Mouse (Mus musculus) hindbrain, embryonic 13.5 days (tissue): ENCODE results near the gene Rnf141. TPM values are rescaled to one million over a fixed set of nuclear protein-coding genes. Genes with fewer than 3 reads are reported as not detected.

ENCODE experiments used
- ATAC-seq: fragments of 200-750 bp; cut with Nextera tagmentation; 2 replicates; pipeline ENCODE4 v1.8.0; 2017; ENCODE audit warnings: moderate TSS enrichment; ENCODE audit not compliant: low FRiP score
- H3K27ac ChIP-seq: fragments of 300-500 bp; sonication (generic); 2 replicates; pipeline ENCODE4 v1.5.1; 2015; ENCODE audit warnings: inconsistent platforms, mild to moderate bottlenecking, moderate library complexity
- H3K27me3 ChIP-seq: fragments of 300-500 bp; sonication (generic); 2 replicates; pipeline ENCODE4 v1.6.1; 2015; ENCODE audit warnings: mild to moderate bottlenecking, inconsistent platforms
- H3K36me3 ChIP-seq: fragments of 300-500 bp; sonication (generic); 2 replicates; pipeline ENCODE4 v1.6.1; 2015; ENCODE audit warnings: mild to moderate bottlenecking, inconsistent platforms
- H3K4me1 ChIP-seq: fragments of 300-500 bp; sonication (generic); replicated peaks from 2 replicates; pipeline ENCODE4 v1.6.1; 2015; ENCODE audit warnings: inconsistent platforms
- H3K4me2 ChIP-seq: fragments of 300-500 bp; sonication (generic); 2 replicates; pipeline ENCODE4 v1.6.1; 2015; ENCODE audit warnings: inconsistent platforms, mild to moderate bottlenecking, moderate library complexity
- H3K4me3 ChIP-seq: fragments of 300-500 bp; sonication (generic); 2 replicates; pipeline ENCODE4 v1.5.1; 2015; ENCODE audit warnings: mild to moderate bottlenecking, inconsistent platforms
- H3K9ac ChIP-seq: fragments of 300-500 bp; sonication (generic); 2 replicates; pipeline ENCODE4 v1.6.1; 2015; ENCODE audit warnings: mild to moderate bottlenecking, inconsistent platforms
- H3K9me3 ChIP-seq: fragments of 300-500 bp; sonication (generic); 2 replicates; pipeline ENCODE4 v1.6.1; 2016; ENCODE audit warnings: inconsistent platforms
- WGBS: fragments of 180-500 bp; shearing (Covaris S2); methylation state at CpG from one replicate; pipeline ENCODE4 v1.1.7; 2015; 5-methylcytosine and 5-hydroxymethylcytosine counted together
- polyA plus RNA-seq: library from polyadenylated mRNA; unstranded; fragments of >200 nt; fragmentation: Nextera tagmentation; extraction: Ambion mirVana; gene quantifications from 2 replicates; pipeline ENCODE4 v1.2.1, GENCODE M21; 2015

Rnf141 gene
- polyA plus RNA-seq, 1 experiment from 2014 or later: 31.2 TPM

- H3K36me3 ChIP-seq: peaks cover 35% of the 10 kb centered on the region
- no peak overlapping the region for H3K4me3 ChIP-seq
- H3K27ac ChIP-seq: no peak overlapping the region
- 86% methylated on average over 4 of the region's 4 CpGs for WGBS
- H3K9me3 ChIP-seq: no peaks in the 10 kb centered on the region
- no peak for ATAC-seq
- no peak overlapping the region for H3K4me2 ChIP-seq
- H3K9ac ChIP-seq: no peak overlapping the region
- H3K27me3 ChIP-seq: no peaks in the 10 kb centered on the region
- peaks cover 5% of the 10 kb centered on the region for H3K4me1 ChIP-seq
Measured at GRCm38 (mm10) chr7:110823593-110823992, 20.7 kb downstream of the Rnf141 start.

DNA sequence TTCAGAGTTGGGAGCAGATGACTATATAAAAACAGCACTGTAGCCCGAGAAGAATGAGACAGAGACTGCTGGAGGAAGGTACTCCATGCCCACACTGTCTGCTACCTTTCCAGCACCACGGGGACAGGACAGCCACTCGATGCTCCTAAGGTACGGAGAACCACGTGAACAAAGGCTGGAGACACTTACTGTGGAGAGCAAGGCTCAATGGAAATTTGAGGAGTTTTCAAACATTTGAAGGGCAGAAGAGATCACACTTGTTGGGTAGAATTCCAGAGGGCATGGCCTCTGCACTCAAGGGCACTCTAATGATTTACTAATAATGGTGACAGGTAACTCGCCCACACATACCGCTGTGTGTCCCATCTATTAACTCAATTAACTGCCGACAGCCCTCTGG lies 21.2 kb downstream of the Rnf141 start:
- ATAC-seq: no peak
- 91% methylated on average over 8 of the region's 8 CpGs for WGBS

GRCm38 (mm10) chr7:110822055-110822454 lies 22.2 kb downstream of the Rnf141 start:
- Histone ChIP-seq H3K4me2 (no peak overlapping the region), H3K4me1 (peaks cover 5% of the 10 kb centered on the region), H3K36me3 (peaks cover 25% of the 10 kb centered on the region), H3K27ac (no peak overlapping the region), H3K9ac (no peak overlapping the region), H3K9me3 (no peaks in the 10 kb centered on the region), H3K27me3 (no peaks in the 10 kb centered on the region), H3K4me3 (no peak overlapping the region)
- 72% methylated on average over 4 of the region's 4 CpGs for WGBS
- ATAC-seq: no peak

More for the DNA sequence above, 21.2 kb downstream of the Rnf141 start:
- Histone ChIP-seq H3K4me2 (no peak overlapping the region), H3K9ac (no peak overlapping the region), H3K9me3 (no peaks in the 10 kb centered on the region), H3K27me3 (no peaks in the 10 kb centered on the region), H3K4me1 (peaks cover 5% of the 10 kb centered on the region), H3K4me3 (no peak overlapping the region), H3K36me3 (peaks cover 30% of the 10 kb centered on the region), H3K27ac (no peak overlapping the region)

GRCm38 (mm10) chr7:110821653-110822052 lies 22.6 kb downstream of the Rnf141 start:
- WGBS: 65% methylated on average over 3 of the region's 3 CpGs
- Histone ChIP-seq H3K4me1 (peaks cover 5% of the 10 kb centered on the region), H3K27me3 (no peaks in the 10 kb centered on the region), H3K9ac (no peak overlapping the region), H3K9me3 (no peaks in the 10 kb centered on the region), H3K4me3 (no peak overlapping the region), H3K4me2 (no peak overlapping the region), H3K27ac (no peak overlapping the region), H3K36me3 (peaks cover 25% of the 10 kb centered on the region)
- ATAC-seq: no peak

GRCm38 (mm10) chr7:110821068-110821467 lies 23.2 kb downstream of the Rnf141 start:
- 0 out of 2 replicates have a peak, but pooled peaks have one; percentile 46 for ATAC-seq
- no peak overlapping the region for H3K9ac ChIP-seq
- peaks cover 25% of the 10 kb centered on the region for H3K36me3 ChIP-seq
- H3K4me2 ChIP-seq: no peak overlapping the region
- H3K27me3 ChIP-seq: no peaks in the 10 kb centered on the region
- H3K4me1 ChIP-seq: peaks cover 5% of the 10 kb centered on the region
- 21% methylated on average over 5 of the region's 5 CpGs for WGBS
- H3K4me3 ChIP-seq: no peak overlapping the region
- H3K9me3 ChIP-seq: no peaks in the 10 kb centered on the region
- H3K27ac ChIP-seq: no peak overlapping the region

- peaks cover 5% of the 10 kb centered on the region for H3K4me1 ChIP-seq
- WGBS: 87% methylated on average over 11 of the region's 11 CpGs
- no peak overlapping the region for H3K4me2 ChIP-seq
- no peaks in the 10 kb centered on the region for H3K9me3 ChIP-seq
- H3K4me3 ChIP-seq: no peak overlapping the region
- H3K27ac ChIP-seq: no peak overlapping the region
- no peaks in the 10 kb centered on the region for H3K27me3 ChIP-seq
- no peak for ATAC-seq
- H3K9ac ChIP-seq: no peak overlapping the region
- peaks cover 15% of the 10 kb centered on the region for H3K36me3 ChIP-seq
Measured at GRCm38 (mm10) chr7:110818787-110819350, 25.4 kb downstream of the Rnf141 start.

- H3K4me2 ChIP-seq: no peak overlapping the region
- H3K27ac ChIP-seq: no peak overlapping the region
- 85% methylated on average over 6 of the region's 6 CpGs for WGBS
- no peak for ATAC-seq
- no peaks in the 10 kb centered on the region for H3K27me3 ChIP-seq
- no peak overlapping the region for H3K4me3 ChIP-seq
- peaks cover 5% of the 10 kb centered on the region for H3K4me1 ChIP-seq
- H3K36me3 ChIP-seq: peaks cover 8% of the 10 kb centered on the region
- H3K9ac ChIP-seq: no peak overlapping the region; the same call in 1 of the 2 replicates
- no peaks in the 10 kb centered on the region for H3K9me3 ChIP-seq
Measured at GRCm38 (mm10) chr7:110818206-110818605, 26.1 kb downstream of the Rnf141 start.

GRCm38 (mm10) chr7:110816037-110816436 lies 28.2 kb downstream of the Rnf141 start:
- 71% methylated on average over 5 of the region's 5 CpGs for WGBS
- no peaks in the 10 kb centered on the region for H3K27me3 ChIP-seq
- H3K9ac ChIP-seq: no peak overlapping the region
- peaks cover 5% of the 10 kb centered on the region for H3K4me1 ChIP-seq
- H3K9me3 ChIP-seq: no peaks in the 10 kb centered on the region
- H3K4me3 ChIP-seq: no peak overlapping the region
- H3K27ac ChIP-seq: no peak overlapping the region
- no peak overlapping the region for H3K4me2 ChIP-seq
- ATAC-seq: no peak
- H3K36me3 ChIP-seq: peaks cover 7% of the 10 kb centered on the region

GRCm38 (mm10) chr7:110813983-110814382 lies 30.3 kb downstream of the Rnf141 start:
- Histone ChIP-seq H3K9me3 (no peaks in the 10 kb centered on the region), H3K4me1 (peaks cover 9% of the 10 kb centered on the region; the same call in 1 of the 2 replicates)

GRCm38 (mm10) chr7:110811529-110811928 lies 32.7 kb downstream of the Rnf141 start:
- Histone ChIP-seq H3K4me1 (peaks cover 9% of the 10 kb centered on the region; the same call in 1 of the 2 replicates), H3K27me3 (no peaks in the 10 kb centered on the region), H3K9ac (no peak overlapping the region), H3K9me3 (no peaks in the 10 kb centered on the region), H3K4me2 (no peak overlapping the region), H3K27ac (no peak overlapping the region), H3K36me3 (peaks cover 7% of the 10 kb centered on the region), H3K4me3 (no peak overlapping the region)
- ATAC-seq: no peak
- 83% methylated on average over 5 of the region's 5 CpGs for WGBS

More at GRCm38 (mm10) chr7:110813983-110814382, 30.3 kb downstream of the Rnf141 start:
- 98% methylated on average over 1 of the region's 1 CpGs for WGBS
- Histone ChIP-seq H3K27me3 (no peaks in the 10 kb centered on the region), H3K4me3 (no peak overlapping the region), H3K36me3 (peaks cover 7% of the 10 kb centered on the region), H3K4me2 (no peak overlapping the region), H3K27ac (no peak overlapping the region), H3K9ac (no peak overlapping the region)
- no peak for ATAC-seq

DNA sequence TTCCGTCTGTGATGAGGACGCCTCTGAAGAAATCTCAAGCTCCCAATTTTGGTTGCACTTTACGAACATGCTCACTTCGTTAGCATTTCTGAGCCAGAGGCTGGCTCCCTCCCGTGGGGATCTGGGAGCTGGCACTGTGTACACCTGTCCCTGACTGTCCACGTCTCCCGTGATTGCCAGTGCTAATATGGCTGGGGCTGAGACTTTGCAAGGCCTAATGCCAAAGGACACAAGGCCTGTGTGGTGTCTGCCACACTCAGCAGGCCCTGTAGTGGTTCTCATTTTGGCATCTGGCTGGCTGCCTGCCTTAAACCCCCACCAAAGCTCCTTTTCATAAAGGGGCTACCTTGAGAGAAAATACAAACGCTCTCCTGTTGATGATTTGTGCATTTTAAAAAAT lies 33.3 kb downstream of the Rnf141 start:
- H3K4me1 ChIP-seq: peaks cover 9% of the 10 kb centered on the region; the same call in 1 of the 2 replicates
- H3K9me3 ChIP-seq: no peaks in the 10 kb centered on the region
- no peaks in the 10 kb centered on the region for H3K27me3 ChIP-seq
- no peak for ATAC-seq
- WGBS: 87% methylated on average over 8 of the region's 8 CpGs
- no peak overlapping the region for H3K27ac ChIP-seq
- peaks cover 7% of the 10 kb centered on the region for H3K36me3 ChIP-seq
- H3K9ac ChIP-seq: no peak overlapping the region
- no peak overlapping the region for H3K4me3 ChIP-seq
- no peak overlapping the region for H3K4me2 ChIP-seq

DNA sequence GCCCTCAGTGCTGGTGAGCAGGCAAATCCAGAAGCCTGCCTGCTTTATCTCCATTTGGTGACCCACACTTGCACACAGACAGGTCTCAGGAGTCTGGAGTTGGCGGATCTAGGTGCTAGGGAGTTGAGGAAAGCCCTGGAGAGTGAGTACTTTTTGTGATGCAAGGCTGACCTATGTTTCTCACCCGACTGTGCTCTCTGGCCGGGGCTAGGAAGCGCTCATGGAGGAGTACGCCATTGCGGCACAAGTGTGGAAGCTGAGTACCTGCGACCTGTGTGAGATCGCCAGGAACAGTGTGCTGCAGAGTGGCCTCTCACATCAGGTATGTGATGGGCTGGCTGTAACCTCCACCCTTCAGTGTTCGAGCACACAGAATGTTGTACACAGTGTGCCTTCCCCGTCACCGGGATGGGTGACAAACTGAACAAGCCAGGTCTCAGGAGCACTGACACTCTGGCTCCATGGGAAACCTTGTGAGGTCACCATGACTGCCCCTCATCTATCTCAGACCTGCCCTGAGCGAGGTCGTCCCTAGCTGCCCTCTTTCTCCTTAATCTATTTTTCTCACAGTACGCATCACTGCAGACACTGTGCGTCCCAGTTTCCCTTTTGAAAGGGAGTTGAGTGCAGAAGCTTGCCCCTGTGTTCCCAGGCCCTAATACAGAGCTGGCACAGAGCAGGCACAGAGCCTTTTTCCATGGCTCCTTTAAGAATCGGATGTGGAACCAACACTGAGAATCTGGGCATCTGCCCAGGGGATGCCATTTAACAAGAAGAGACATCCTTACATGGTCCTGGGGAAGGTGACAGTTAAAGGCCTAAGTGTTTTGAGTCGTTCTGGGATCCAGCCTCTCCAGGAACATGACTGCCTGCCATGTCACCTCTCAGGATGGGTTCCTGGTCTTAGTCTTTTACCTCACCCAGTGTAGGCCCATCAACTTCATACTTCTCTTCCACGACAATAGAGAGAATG lies 34.4 kb downstream of the Rnf141 start:
- H3K36me3 ChIP-seq: peaks cover 7% of the 10 kb centered on the region
- WGBS: 83% methylated on average over 18 of the region's 18 CpGs
- no peaks in the 10 kb centered on the region for H3K27me3 ChIP-seq
- no peak for ATAC-seq
- H3K9ac ChIP-seq: peak overlapping the region; percentile 35
- H3K9me3 ChIP-seq: no peaks in the 10 kb centered on the region
- no peak overlapping the region for H3K4me3 ChIP-seq
- no peak overlapping the region for H3K4me2 ChIP-seq
- no peak overlapping the region for H3K27ac ChIP-seq
- peaks cover 9% of the 10 kb centered on the region; the same call in 1 of the 2 replicates for H3K4me1 ChIP-seq
